ENCODE assay signal across 8 mouse cellular contexts in genomic region chr8:114936887-114937286, GRCm38 (mm10).
A peak's percentile ranks its signal among the peaks of the same experiment; 100 is the strongest.
DNase-seq lines count a peak whose midpoint lies in the region; ATAC-seq lines count a peak whose summit lies in the region.

No protein-coding gene starts in this region.

- no peaks in the 10 kb centered on the region for H3K36me3 ChIP-seq in forebrain, embryonic 15.5 days

- 4% methylated on average over 10 of the region's 10 CpGs for WGBS in forebrain, embryonic 15.5 days

- H3K4me3 ChIP-seq in forebrain, embryonic 15.5 days: no peak overlapping the region

- no peak overlapping the region for H3K4me2 ChIP-seq in forebrain, embryonic 15.5 days (replicated peaks)

- peak; percentile 89 for ATAC-seq in forebrain, embryonic 15.5 days (replicated peaks)

- H3K27me3 ChIP-seq in forebrain, embryonic 15.5 days: peaks cover 39% of the 10 kb centered on the region

- no peak overlapping the region for H3K9ac ChIP-seq in forebrain, embryonic 15.5 days (replicated peaks)

- peak; percentile 64 for DNase-seq in embryo, embryonic 10 days (ENCODE audit: low spot score)
- no peak for DNase-seq in embryo, embryonic 9.5 days (ENCODE audit: extremely low spot score)
- DNase-seq in Muller cell, postnatal 12 days (ENCODE audit: inconsistent ontology term): peak; percentile 86
- DNase-seq in layer of hippocampus, adult 9-11 months: peak; percentile 28
- DNase-seq in urinary bladder, adult 18-20 months (ENCODE audit: low spot score in 2 of 2): no peak
- DNase-seq in cerebellum, adult 11-12 months: no peak
- DNase-seq in ovary, postnatal 36 days (ENCODE audit: low spot score): no peak

- H3K27ac ChIP-seq in forebrain, embryonic 15.5 days (replicated peaks): no peak overlapping the region

- H3K4me1 ChIP-seq in forebrain, embryonic 15.5 days: peaks cover 21% of the 10 kb centered on the region; the same call in 1 of the 2 replicates

- no peaks in the 10 kb centered on the region for H3K9me3 ChIP-seq in forebrain, embryonic 15.5 days

Comparison
In these comparisons a context has a peak if more than half of its experiments do, and no peak if none do; other contexts are left out.
1. DNase-seq: peak in embryo, embryonic 10 days (single experiment), Muller cell, postnatal 12 days (single experiment) and layer of hippocampus, adult 9-11 months (single experiment); none in embryo, embryonic 9.5 days (single experiment), urinary bladder, adult 18-20 months (0 of 2), cerebellum, adult 11-12 months (single experiment) and ovary, postnatal 36 days (single experiment).